Mouse (Mus musculus) limb, embryonic 15.5 days (tissue): ENCODE measurements around the gene Ccdc83. TPM values are rescaled to one million over a fixed set of nuclear protein-coding genes. Genes with fewer than 3 reads are reported as not detected.

Experiments
- ATAC-seq: fragments of 200-750 bp; cut with Nextera tagmentation; 2 replicates; pipeline ENCODE4 v1.8.0; 2017; ENCODE audit warnings: low read depth, moderate TSS enrichment; ENCODE audit not compliant: insufficient number of reproducible peaks, low FRiP score, low TSS enrichment
- H3K27ac ChIP-seq: fragments of 300-500 bp; sonication (generic); 2 replicates; pipeline ENCODE4 v1.5.1; 2015; ENCODE audit warnings: moderate library complexity, mild to moderate bottlenecking, inconsistent platforms
- H3K27me3 ChIP-seq: fragments of 300-500 bp; sonication (generic); 2 replicates; pipeline ENCODE4 v1.6.1; 2015; ENCODE audit warnings: inconsistent platforms
- H3K36me3 ChIP-seq: fragments of 300-500 bp; sonication (generic); 2 replicates; pipeline ENCODE4 v1.6.1; 2015; ENCODE audit warnings: inconsistent platforms
- H3K4me1 ChIP-seq: fragments of 300-500 bp; sonication (generic); 2 replicates; pipeline ENCODE4 v1.6.1; 2015; ENCODE audit warnings: inconsistent platforms
- H3K4me2 ChIP-seq: fragments of 300-500 bp; sonication (generic); 2 replicates; pipeline ENCODE4 v1.6.1; 2015; ENCODE audit warnings: mild to moderate bottlenecking, inconsistent platforms
- H3K4me3 ChIP-seq: fragments of 300-500 bp; sonication (generic); 2 replicates; pipeline ENCODE4 v1.5.1; 2015; ENCODE audit warnings: mild to moderate bottlenecking, inconsistent platforms
- H3K9ac ChIP-seq: fragments of 300-500 bp; sonication (generic); 2 replicates; pipeline ENCODE4 v1.6.1; 2015; ENCODE audit warnings: inconsistent platforms
- H3K9me3 ChIP-seq: fragments of 300-500 bp; sonication (generic); 2 replicates; pipeline ENCODE4 v1.6.1; 2016; ENCODE audit warnings: inconsistent platforms
- WGBS: fragments of 180-500 bp; shearing (Covaris S2); methylation state at CpG from one replicate; pipeline ENCODE4 v1.1.7; 2015; 5-methylcytosine and 5-hydroxymethylcytosine counted together
- polyA plus RNA-seq: library from polyadenylated mRNA; unstranded; fragments of >200 nt; fragmentation: Nextera tagmentation; extraction: Ambion mirVana; gene quantifications from 2 replicates; pipeline ENCODE4 v1.2.1, GENCODE M21; 2015

The Ccdc83 gene
- not detected in 2 replicates for polyA plus RNA-seq

DNA sequence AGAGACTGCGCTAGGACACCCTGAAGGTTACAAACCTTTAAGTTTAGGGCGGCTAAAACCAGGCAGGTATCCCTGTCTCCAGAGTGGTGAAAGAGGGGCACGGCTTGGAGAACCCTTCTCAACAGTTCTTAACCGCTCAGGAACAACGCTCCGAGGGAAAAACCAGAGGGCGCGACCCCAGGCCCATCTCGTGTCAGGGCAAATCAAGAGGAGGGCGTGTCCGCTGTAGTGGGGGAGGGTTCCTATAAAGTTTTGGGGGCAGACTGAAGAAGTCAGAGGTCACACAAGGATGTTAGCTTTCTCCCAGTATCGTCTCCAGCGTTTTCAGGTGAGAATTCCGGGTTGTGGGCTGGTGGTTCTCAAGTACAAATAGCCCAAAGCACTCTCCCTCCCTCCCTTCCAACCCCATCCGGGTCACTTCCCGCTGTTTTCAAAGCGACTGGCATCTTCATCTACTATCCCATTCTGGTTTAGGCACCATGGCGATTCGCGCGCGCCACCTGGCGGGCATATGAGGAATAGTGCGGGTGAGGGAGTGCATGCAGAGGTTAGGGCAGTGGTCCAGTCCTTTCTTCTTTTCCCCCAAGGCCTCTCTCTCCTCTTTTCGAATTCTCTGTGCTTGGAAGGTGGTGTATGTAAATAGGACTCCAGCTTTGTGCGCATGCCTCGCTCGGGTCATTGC lies at the start of gene Ccdc83:
Ccdc83 (minus strand) TSS at position 489 of the 682 bp plus-strand sequence.
- H3K27ac ChIP-seq = no peak within 1 kb of the TSS
- 7% methylated on average over 28 of the region's 28 CpGs for WGBS
- H3K4me2 ChIP-seq = peak within 1 kb of the TSS; percentile 59
- 0 out of 2 replicates have a peak within 1 kb of the TSS, but pooled peaks have one; percentile 23 for H3K9ac ChIP-seq
- H3K4me1 ChIP-seq = peaks cover 5% of the 10 kb centered on the region; the same call in 1 of the 2 replicates
- ATAC-seq = peak; percentile 55; the same call in 1 of the 2 replicates
- H3K4me3 ChIP-seq = peak within 1 kb of the TSS; percentile 30
- no peaks in the 10 kb centered on the region for H3K27me3 ChIP-seq
- H3K36me3 ChIP-seq = no peaks in the 10 kb centered on the region
- H3K9me3 ChIP-seq = no peaks in the 10 kb centered on the region

DNA sequence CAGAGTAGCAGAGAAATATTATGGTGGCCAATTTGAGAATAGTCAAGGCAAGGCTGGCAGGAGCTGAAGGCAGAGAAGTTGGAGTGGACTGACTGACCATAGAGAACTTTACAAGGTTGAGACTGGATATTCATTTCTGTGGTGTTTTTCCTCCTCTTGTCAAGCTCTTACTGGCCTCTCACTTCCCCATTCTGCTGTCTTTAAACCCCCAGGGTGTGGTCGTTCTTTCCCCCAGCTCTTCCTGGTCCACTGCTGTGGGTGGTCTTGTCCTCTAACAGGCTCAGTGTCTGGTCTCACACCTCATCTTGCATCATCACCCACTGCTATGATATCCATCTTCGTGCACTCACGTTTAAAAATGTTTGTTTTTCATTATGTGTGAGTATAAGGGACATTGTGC lies 47.8 kb upstream of the Ccdc83 start:
- WGBS = 64% methylated on average over 3 of the region's 3 CpGs
- Histone ChIP-seq H3K36me3 (no peaks in the 10 kb centered on the region), H3K4me2 (no peak overlapping the region), H3K9ac (no peak overlapping the region), H3K27ac (no peak overlapping the region), H3K27me3 (no peaks in the 10 kb centered on the region), H3K4me1 (no peaks in the 10 kb centered on the region), H3K9me3 (no peaks in the 10 kb centered on the region), H3K4me3 (no peak overlapping the region)
- no peak for ATAC-seq

DNA sequence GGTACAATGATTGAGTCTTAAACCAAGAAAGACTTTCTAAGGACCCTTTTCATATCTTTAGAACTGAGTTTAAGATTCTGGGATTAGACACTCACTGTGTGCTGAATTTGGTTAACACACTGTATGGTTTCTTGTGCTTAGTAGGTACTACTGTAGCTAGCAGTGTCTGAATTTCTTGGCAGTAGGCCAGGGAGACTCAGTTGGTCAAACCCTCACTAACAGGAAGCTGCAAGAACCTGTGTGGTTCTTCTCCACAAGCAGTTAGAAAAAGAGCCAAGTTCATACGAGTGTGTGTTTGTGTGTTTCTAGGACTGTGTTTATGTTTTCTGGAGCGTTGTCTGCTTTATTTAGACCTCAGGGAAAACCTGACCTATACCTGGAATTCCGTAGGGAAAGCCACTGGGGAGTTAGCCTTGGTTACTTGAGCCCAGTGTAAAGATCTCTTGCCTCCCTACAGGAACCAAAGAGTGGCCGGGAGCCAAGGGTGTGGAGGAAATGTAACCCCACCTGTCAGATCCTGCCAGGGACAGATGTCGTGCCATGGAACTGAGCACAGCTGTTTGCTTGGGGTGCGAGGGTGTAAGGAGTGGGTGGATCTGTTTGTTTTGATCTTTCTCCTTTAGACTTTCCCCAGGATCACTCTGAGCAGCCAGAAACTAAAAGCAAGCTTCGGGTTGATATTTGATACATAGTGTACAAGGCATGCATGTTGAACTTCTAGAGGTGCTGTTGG lies 46.7 kb upstream of the Ccdc83 start:
- WGBS = 49% methylated on average over 7 of the region's 7 CpGs
- Histone ChIP-seq H3K4me3 (no peak overlapping the region), H3K36me3 (no peaks in the 10 kb centered on the region), H3K4me2 (no peak overlapping the region), H3K27me3 (no peaks in the 10 kb centered on the region), H3K9ac (no peak overlapping the region), H3K27ac (no peak overlapping the region), H3K9me3 (no peaks in the 10 kb centered on the region), H3K4me1 (no peaks in the 10 kb centered on the region)
- ATAC-seq = no peak

DNA sequence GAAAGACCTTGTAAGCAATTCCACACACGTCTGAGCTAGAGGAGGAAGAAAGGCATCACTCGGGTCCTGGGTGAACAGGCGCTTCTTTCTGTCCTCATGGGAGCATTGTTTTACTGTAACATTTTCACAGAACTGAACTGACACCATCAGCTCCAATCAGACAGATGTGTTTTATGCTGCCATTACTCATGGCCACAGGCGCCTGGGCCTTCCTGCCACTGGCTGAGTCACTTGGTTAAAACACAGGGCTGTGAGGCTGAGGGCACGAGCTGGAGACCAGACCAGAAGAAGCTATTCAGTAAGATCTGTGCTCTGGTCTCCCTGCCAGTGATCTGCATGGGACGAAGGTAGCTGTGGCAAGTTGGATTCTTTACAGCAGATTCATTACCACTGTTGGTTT lies 42.4 kb upstream of the Ccdc83 start:
- H3K9me3 ChIP-seq = no peaks in the 10 kb centered on the region
- no peak for ATAC-seq
- H3K4me3 ChIP-seq = no peak overlapping the region
- 70% methylated on average over 6 of the region's 6 CpGs for WGBS
- 0 out of 2 replicates have a peak, but pooled peaks cover 7% of the 10 kb centered on the region for H3K27me3 ChIP-seq
- H3K9ac ChIP-seq = no peak overlapping the region
- H3K27ac ChIP-seq = no peak overlapping the region
- no peaks in the 10 kb centered on the region for H3K36me3 ChIP-seq
- H3K4me1 ChIP-seq = peaks cover 3% of the 10 kb centered on the region; the same call in 1 of the 2 replicates
- no peak overlapping the region for H3K4me2 ChIP-seq

DNA sequence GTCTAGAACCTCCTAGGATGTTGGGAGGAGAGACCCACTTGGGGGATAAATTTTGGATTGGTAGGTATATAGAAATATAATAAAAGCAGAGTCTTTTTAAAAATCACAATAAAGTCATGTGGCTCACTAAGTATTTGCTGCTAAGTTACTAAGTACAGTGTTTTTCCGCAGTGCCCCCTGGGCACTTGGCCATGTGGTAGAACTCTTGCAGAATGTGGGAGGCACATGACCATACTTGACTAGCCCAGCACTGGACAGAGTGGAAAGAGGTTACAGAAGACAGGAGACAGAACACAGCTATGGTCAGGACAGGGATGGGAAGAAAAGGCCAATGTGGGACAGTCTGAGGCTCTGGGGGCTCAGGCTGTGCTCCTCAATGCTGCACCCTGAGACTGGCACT lies 41.4 kb upstream of the Ccdc83 start:
- WGBS = 79% methylated on average over 1 of the region's 1 CpGs
- Histone ChIP-seq H3K4me3 (no peak overlapping the region), H3K27me3 (peaks cover 10% of the 10 kb centered on the region; the same call in 1 of the 2 replicates), H3K4me2 (no peak overlapping the region), H3K4me1 (peaks cover 8% of the 10 kb centered on the region; the same call in 1 of the 2 replicates), H3K9me3 (no peaks in the 10 kb centered on the region), H3K27ac (no peak overlapping the region), H3K36me3 (no peaks in the 10 kb centered on the region), H3K9ac (no peak overlapping the region)
- ATAC-seq = no peak

DNA sequence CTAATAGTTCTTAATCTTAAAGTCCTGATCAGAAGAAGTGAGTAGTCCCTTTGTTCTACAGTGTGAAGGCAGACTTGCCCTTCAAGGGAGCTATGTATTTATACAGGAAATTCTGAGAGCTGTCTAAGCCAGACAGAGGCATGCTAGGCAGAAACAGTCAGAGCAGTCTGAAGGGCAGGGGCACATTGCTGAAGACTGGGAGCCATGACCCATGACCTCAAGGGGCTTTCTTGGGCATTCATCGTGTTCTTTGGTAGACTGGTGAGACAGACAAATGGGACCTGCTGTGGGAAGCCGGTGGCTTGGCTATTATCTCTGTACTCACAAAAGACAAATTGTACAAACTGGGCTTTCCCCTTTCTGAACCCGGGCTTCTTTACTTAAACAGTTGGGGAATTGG lies 40.5 kb upstream of the Ccdc83 start:
- H3K4me3 ChIP-seq = no peak overlapping the region
- H3K4me2 ChIP-seq = no peak overlapping the region
- no peak for ATAC-seq
- H3K27me3 ChIP-seq = peaks cover 10% of the 10 kb centered on the region; the same call in 1 of the 2 replicates
- no peaks in the 10 kb centered on the region for H3K9me3 ChIP-seq
- WGBS = 37% methylated on average over 3 of the region's 3 CpGs
- H3K27ac ChIP-seq = no peak overlapping the region
- H3K9ac ChIP-seq = no peak overlapping the region
- peaks cover 8% of the 10 kb centered on the region; the same call in 1 of the 2 replicates for H3K4me1 ChIP-seq
- H3K36me3 ChIP-seq = no peaks in the 10 kb centered on the region

DNA sequence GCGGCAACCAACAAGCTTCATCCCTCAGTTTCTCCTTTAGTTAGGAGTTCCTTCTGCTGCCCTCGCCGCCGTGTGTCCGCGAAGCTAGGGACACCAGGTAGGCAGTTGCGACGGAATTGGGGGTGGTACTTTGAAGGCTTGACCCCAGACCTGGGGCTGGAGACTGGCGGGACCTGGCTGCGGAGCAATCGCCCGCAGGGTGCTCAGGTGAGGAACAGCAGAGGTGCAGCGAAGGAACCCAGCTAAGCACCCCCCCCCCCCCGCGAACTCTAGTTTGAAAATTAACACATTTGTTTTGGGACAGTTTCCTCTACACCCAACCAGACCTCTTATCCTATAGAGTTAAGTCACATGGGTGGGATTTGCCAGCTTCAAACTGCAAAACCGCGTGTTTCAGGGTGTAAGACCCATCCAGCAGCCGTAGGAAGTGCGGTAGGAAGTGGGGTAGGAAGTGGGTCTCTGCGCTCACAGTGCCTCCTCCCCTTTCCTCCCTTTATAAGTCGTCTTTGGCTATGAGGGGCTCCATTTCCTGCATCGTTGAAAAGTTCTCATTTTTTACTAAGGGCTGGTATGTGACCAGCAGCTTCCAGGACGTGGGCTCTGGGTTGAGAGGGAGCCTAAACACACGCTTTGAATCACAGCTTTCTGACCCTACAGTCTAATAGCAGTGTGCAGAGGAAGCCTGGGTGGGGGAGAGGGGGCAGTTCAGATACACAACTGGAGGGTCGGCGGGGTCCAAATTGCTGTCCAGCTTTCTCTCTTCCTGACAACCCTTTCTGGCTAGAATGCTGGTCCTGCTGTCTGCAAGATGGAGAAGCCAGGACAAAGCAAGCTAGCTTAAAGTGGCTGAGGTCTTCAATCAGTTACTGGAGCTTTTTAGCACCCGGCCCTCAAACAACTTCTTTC lies 37.3 kb upstream of the Ccdc83 start:
- H3K36me3 ChIP-seq = no peaks in the 10 kb centered on the region
- 0 out of 2 replicates have a peak overlapping the region, but pooled peaks have one; percentile 51 for H3K9ac ChIP-seq
- H3K4me2 ChIP-seq = peak overlapping the region; percentile 91
- H3K4me1 ChIP-seq = peaks cover 8% of the 10 kb centered on the region; the same call in 1 of the 2 replicates
- 2% methylated on average over 27 of the region's 27 CpGs for WGBS
- peak overlapping the region; percentile 67 for H3K27ac ChIP-seq
- peak; percentile 55; the same call in 1 of the 2 replicates for ATAC-seq
- H3K9me3 ChIP-seq = no peaks in the 10 kb centered on the region
- H3K27me3 ChIP-seq = peaks cover 10% of the 10 kb centered on the region; the same call in 1 of the 2 replicates
- peak overlapping the region; percentile 58 for H3K4me3 ChIP-seq

DNA sequence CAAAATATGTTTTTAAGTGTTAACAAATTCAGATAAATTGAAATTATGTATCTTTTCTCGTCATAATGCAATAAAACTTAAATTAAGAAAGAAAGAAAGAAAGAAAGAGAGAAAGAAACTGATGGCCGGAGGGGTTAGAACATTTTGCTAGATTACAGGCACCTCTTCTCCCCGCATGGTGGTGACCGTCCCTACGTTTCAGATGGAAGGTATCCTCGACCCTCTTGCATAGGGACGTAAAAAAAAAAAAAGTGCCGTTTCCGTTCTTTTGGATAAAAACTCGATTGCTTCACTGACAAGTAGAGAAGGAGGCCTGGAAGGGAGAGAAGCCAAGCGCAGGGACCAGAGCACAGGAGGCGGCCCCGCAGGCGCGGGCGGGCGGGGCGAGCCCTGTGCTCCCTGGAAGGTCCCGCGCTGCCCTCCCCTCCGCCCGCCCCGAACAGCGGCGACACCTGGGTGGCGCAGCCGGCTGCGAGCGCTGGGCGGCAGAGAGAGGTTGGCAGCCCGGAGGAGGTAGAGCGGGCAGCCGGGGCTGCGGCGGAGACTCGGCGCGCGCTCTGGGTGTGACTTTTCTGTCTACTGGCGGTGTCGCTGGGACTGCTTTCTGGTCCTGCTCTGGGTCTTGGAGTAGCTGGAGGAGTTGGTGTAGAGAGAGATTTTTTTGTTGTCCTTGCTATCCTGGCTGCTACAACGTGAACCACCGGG lies 36.5 kb upstream of the Ccdc83 start, which contains the start of gene Sytl2:
Sytl2 (plus strand) TSS at position 311 of the 705 bp plus-strand sequence.
- WGBS = under 1% methylated on average over 38 of the region's 43 CpGs
- peak; percentile 67; the same call in 1 of the 2 replicates for ATAC-seq
- Histone ChIP-seq H3K9ac (peak within 1 kb of the TSS; percentile 51), H3K4me3 (peak within 1 kb of the TSS; percentile 58), H3K4me1 (peaks cover 8% of the 10 kb centered on the region; the same call in 1 of the 2 replicates), H3K9me3 (no peaks in the 10 kb centered on the region), H3K4me2 (peak within 1 kb of the TSS; percentile 91), H3K27me3 (peaks cover 10% of the 10 kb centered on the region; the same call in 1 of the 2 replicates), H3K36me3 (no peaks in the 10 kb centered on the region), H3K27ac (peak within 1 kb of the TSS; percentile 67)

DNA sequence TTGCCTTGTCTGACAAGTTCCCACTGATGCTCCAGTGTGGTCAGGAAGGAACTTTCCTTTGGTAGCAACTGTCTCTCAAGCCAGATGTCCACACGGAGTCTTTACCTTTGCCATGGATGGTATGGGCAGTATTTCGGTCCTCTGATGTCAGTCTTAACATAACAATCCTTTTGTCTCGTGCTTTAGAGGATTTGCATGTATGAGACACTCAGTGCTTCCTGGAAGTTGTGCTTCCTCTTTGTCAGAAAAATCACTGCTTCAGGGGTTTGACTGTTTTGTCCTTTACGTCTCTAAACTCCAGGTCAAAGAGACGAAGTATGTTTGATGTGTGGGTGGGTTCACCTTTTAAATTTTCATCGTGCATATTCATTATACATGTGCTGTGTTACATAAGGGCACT lies 26.3 kb upstream of the Ccdc83 start:
- Histone ChIP-seq H3K27me3 (no peaks in the 10 kb centered on the region), H3K27ac (no peak overlapping the region), H3K4me1 (no peaks in the 10 kb centered on the region), H3K36me3 (no peaks in the 10 kb centered on the region), H3K9me3 (no peaks in the 10 kb centered on the region), H3K4me3 (no peak overlapping the region), H3K4me2 (no peak overlapping the region), H3K9ac (no peak overlapping the region)
- WGBS = 82% methylated on average over 6 of the region's 6 CpGs
- no peak for ATAC-seq

DNA sequence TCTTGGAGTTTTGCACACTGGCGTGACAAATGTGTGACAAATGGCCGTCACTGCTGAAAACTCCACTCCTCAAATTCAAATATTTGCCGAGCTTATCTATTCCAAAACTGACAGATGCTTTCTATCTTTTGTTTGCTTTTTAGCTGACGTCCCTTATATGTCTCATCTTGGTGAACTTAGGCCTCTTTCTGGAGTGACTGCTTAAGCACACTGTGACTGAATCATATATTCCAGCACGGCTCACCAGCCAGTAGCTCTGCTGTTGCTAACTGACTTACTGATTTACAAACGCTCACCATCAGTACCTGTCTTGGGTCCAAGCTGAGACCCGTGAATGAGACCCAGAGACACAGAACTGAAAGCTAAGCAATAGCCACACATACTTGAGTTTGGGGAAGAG lies 19.2 kb upstream of the Ccdc83 start:
- no peaks in the 10 kb centered on the region for H3K36me3 ChIP-seq
- H3K27me3 ChIP-seq = no peaks in the 10 kb centered on the region
- H3K27ac ChIP-seq = no peak overlapping the region
- 0 out of 2 replicates have a peak, but pooled peaks cover 2% of the 10 kb centered on the region for H3K4me1 ChIP-seq
- 72% methylated on average over 7 of the region's 7 CpGs for WGBS
- no peak overlapping the region for H3K4me3 ChIP-seq
- no peaks in the 10 kb centered on the region for H3K9me3 ChIP-seq
- ATAC-seq = no peak
- H3K4me2 ChIP-seq = no peak overlapping the region
- H3K9ac ChIP-seq = no peak overlapping the region

DNA sequence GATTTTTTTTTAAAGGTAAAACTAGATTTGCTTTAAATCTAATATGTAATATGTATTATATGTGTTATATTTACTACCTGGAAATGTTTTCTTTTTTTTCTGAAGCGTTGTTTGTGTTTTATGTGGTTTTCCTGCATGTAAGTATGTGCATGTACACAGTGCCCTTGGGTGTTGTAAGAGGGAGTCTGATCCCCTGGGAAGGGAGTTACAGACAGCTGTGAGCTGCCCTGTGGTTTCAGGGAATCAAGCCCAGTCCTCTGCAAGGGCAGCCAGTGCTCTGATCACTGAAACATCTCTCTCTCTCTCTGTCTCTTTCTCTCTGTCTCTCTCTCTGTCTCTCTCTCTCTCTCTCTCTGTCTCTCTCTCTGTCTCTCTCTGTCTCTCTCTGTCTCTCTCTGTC lies 17.2 kb upstream of the Ccdc83 start:
- ATAC-seq = no peak
- Histone ChIP-seq H3K4me2 (no peak overlapping the region), H3K4me3 (no peak overlapping the region), H3K27ac (no peak overlapping the region), H3K4me1 (0 out of 2 replicates have a peak, but pooled peaks cover 2% of the 10 kb centered on the region), H3K9me3 (no peaks in the 10 kb centered on the region), H3K36me3 (no peaks in the 10 kb centered on the region), H3K9ac (no peak overlapping the region), H3K27me3 (no peaks in the 10 kb centered on the region)
- WGBS = 55% methylated on average over 1 of the region's 1 CpGs
